Mouse (Mus musculus): ENCODE data around the gene Col15a1. TPM values are rescaled to one million over a fixed set of nuclear protein-coding genes. Genes with fewer than 3 reads are reported as not detected.

Col15a1 gene
- polyA plus RNA-seq (2012; rRNA removed; ENCODE audit: low replicate concordance), result 12.9 and 14.5 TPM in 2 replicates

GRCm38 (mm10) chr4:47207969-47208420 lies at the start of gene Col15a1:
Col15a1 (plus strand) TSS chr4:47208161.

GRCm38 (mm10) chr4:47352803-47353388 lies 144.9 kb downstream of the Col15a1 start, which contains the start of gene Tgfbr1:
Tgfbr1 (plus strand) TSS chr4:47353222.

Other genes with a start within 250 kb of the Col15a1 start
- gene Gabbr2, start 216.3 kb upstream of the Col15a1 start, polyA plus RNA-seq (2012; rRNA removed; ENCODE audit: low replicate concordance), result 0.49 and 0.50 TPM in 2 replicates
- 2.1 and 3.9 TPM in 2 replicates for gene Anks6, start 150.7 kb upstream of the Col15a1 start, polyA plus RNA-seq (2012; rRNA removed; ENCODE audit: low replicate concordance)
- gene Galnt12, start 116.3 kb upstream of the Col15a1 start, polyA plus RNA-seq (2012; rRNA removed; ENCODE audit: low replicate concordance), result 15.1 and 23.7 TPM in 2 replicates
- gene Tgfbr1, start 145.1 kb downstream of the Col15a1 start, polyA plus RNA-seq (2012; rRNA removed; ENCODE audit: low replicate concordance), result 0.47 and 0.90 TPM in 2 replicates

Measured in duodenum, adult 2 months (tissue).